Mouse (Mus musculus) left cerebral cortex, postnatal 10 days (tissue): ENCODE measurements around the gene Rnf213. TPM values are rescaled to one million over a fixed set of nuclear protein-coding genes. Genes with fewer than 3 reads are reported as not detected.

ENCODE experiments used
- DNase-seq, 2 experiments: peaks; one replicate each; pipeline ENCODE4 v3.0.0; 2021 to 2022; ENCODE audit warnings: low spot score in 2 of 2, mixed read lengths in 1 of 2; ENCODE audit errors: extremely low spot score in 1 of 2
- intact Hi-C: fragments of 180-260 bp; cut with DNase I; formaldehyde crosslinking; loops from one replicate; pipeline ENCODE4 v1.15.1; 2025
- total RNA-seq, 2 experiments: library from RNA; stranded (reverse); gene quantifications; 2 replicates each; pipeline ENCODE4 v1.2.3; 2021

Gene Rnf213
- total RNA-seq: 1 to 10 TPM; 2.2 to 3.2 TPM

DNA sequence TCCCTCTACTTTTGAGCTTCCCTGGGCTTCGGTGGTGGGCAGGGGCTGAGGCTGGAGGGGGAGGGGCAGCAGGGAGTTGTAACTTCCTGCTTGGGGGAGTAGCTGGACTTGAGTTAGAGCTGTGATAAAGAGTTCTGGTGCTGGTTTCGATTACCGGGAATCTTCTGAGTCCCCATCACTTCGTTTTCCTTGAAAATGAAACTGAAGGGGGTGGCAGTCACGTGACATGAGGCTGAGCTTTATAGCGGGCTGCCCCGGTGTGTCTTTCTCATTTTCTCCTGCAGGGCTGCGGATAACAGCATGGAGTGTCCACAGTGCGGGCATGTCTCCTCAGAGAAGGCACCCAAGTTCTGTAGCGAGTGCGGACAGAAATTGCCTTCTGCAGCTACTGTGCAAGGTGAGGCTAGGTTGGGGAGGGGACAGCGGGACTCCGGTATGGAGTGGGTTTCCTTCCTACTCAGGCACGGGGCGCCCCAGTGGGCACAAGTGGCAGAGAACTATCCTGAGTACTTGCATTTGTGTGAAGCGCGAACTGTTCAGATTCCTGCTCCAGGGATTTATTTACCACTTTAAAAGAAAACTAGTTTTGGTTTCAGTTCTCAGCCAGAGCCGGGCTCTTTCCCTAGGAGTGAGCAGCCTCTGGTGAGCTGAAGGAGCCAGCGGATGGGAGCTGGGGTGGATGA is at the start of gene Rnf213:
Gene Rnf213 (plus strand): TSS at position 301 of the 683 bp plus-strand sequence.
- intact Hi-C loops: no loop called here
- peak in 1 of 2 experiments; percentile 64 for DNase-seq

- DNase-seq: no peak
- intact Hi-C loops: loop anchor here (10.0 kb wide), 1 partner anchor 561 kb away; no protein-coding TSS in a partner anchor
Measured at GRCm38 (mm10) chr11:119344178-119344577, 48.7 kb upstream of the Rnf213 start.

- DNase-seq: no peak
- intact Hi-C loops: loop anchor here (10.0 kb wide), 1 partner anchor 560 kb away; no protein-coding TSS in a partner anchor
Measured at GRCm38 (mm10) chr11:119344865-119345264, 48.0 kb upstream of the Rnf213 start.

DNA sequence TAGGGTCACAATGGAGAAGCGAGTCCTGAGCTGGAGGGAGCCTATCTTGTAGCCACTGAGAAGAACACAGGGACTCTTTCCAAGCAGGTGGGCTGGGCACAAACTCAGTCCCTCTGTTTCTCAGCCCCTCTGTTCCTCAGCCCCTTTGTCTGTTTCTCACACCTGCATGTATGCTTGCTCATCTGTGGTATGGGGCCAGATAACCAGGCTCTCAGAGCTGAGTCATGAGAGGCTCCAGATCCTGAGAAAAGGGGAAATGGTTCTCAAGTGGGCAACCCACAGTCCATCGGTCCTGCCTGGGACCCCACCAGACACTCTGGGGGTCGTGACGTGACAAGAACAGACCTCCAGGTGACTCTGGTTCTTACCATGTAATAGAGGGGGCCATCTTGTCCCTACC is 45.8 kb upstream of the Rnf213 start:
- intact Hi-C loops: loop anchor here (10.0 kb wide), 1 partner anchor 558 kb away; no protein-coding TSS in a partner anchor
- DNase-seq: no peak

GRCm38 (mm10) chr11:119352113-119352512 is 40.8 kb upstream of the Rnf213 start:
- intact Hi-C loops: no loop called here
- no peak for DNase-seq

GRCm38 (mm10) chr11:119353946-119354345 is 39.0 kb upstream of the Rnf213 start:
- intact Hi-C loops: no loop called here
- DNase-seq: no peak

DNA sequence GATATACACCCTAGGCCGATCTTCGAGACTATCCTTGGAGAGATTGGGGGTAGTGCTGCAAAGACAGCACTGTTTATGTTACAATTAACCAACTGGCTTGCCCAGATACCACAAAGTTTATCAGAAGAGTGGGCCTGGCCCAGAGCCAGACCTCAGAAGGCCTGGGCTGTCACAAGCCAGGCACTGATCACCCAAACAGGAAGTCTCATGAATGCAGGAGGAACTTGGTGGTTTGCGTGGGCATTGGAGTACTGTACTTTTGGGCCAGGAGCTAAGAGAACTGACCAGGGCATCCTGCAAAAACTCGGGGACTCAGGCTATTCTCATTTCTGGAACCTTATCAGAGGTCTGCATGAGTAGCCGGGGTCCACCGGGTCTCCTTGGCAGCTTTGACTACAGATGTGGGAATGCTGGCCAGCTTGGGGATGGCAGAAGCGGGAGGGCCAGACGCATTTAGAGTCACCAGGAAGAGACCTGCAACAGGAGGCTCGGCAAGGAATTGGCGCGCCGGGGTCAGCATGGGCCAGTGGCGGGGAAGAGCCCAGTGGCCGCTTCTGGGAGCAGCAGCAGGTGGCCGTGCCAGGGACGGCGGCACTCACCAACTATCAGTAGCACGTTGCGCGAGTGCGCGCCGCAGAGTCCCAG is 38.0 kb upstream of the Rnf213 start:
- DNase-seq: peak; percentile 17 to 65
- intact Hi-C loops: no loop called here

- intact Hi-C loops: no loop called here
- DNase-seq: peak; percentile 64 to 94
Measured at GRCm38 (mm10) chr11:119355443-119356385, 37.2 kb upstream of the Rnf213 start, which contains the start of the genes Sgsh and Slc26a11. Gene Sgsh, minus strand, starts transcription at chr11:119355536. Gene Slc26a11, plus strand, starts transcription at chr11:119355557.

DNA sequence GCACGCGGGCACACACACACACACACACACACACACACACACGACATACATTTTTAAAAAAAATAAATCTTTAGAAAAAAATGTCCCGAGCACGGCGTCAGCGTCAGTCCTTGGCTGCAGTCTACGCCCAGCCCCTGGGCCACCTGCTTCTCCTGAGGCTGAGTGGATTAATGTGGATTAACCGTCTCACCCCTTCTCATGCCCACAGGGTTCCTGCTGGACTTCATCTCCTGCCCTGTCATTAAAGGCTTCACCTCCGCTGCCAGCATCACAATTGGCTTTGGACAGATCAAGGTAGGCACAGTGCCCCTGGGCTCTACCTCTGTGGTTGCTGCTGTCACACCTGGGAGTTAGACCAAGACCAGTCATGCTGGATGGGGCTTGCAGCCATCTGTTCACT is 33.8 kb upstream of the Rnf213 start:
- intact Hi-C loops: no loop called here
- no peak for DNase-seq

DNA sequence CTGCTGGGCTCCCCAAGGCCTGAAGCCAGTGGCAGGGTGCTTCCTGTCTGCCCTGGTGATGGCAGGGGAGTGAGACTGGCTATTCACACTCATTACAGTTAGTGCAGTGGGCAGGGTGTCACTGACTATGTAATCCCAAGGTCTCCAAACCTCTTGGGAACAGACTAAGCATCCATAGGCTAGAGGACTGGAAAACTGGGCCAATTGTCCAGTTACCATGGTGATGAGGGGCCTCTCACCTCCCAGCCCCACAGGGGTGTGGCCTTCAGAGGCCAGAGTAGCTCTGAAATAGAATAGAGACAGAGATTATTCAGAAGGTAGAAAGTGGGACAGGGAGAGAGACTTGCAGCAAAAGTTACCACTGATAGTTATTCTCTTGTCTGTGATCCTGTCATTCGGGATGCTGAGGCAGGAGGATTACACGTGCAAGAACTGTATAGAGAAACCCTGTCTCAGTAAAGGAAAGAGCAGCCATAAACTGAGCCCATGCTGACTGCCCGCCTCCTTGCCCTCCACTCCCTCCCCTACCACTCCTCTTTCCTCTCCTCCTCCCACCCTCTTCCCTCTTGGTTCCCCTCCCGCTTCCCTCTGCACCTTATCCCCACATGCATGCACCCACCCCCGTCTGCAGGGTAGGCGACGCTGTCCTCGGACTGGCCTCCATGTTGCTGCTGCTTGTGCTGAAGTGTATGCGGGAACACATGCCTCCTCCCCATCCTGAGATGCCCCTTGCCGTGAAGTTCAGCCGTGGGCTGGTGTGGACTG is 29.9 kb upstream of the Rnf213 start:
- no peak for DNase-seq
- intact Hi-C loops: no loop called here

DNA sequence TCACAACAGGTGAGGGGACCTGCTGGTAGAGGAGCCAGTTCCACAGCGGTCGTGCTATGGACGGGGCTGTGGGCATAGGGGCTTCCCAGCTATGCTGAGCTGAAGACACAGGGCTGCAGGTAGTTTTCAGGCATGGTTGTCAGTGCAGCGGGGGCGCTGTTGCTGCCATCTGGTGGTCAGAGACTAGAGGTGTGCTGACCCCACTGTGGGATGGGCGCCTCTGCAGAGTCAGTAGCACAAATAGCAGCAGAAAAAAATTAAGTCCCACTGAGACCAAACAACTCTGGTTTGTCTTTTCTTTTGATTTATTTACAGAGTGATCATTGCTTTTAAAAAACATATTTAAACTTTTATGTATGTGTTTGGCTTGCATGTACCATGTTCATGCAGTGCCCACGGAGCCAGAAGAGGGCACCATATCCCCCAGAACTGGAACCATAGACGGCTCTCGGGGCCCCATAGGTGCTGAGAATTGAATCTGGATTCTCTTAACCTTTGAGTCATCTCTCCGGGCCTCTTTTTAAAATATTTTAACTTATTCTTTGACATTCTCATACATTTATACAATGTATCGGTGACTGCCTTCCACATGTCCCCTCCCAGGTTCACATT is 29.3 kb upstream of the Rnf213 start:
- peak; percentile 60 to 74 for DNase-seq
- intact Hi-C loops: no loop called here

DNA sequence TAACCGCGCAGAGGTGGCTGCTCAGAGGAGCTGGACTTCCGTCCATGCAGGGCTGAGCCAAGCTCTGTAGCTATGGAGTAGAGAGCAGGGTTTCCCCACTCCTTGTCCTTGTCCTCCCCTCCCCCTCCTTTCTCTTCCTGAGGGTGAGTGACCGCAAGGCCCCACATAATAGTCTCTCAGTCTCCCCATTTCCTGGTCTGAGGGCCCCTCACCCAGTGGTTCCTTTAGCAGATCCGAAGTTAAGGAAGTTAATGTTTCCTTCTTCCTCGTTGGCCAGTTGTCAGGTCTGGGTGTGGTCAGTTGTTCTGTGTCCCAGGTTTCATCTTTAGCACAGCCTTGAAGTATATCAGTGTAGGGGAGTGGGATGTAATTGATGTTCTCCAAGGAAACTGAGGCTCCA is 17.5 kb upstream of the Rnf213 start:
- no peak for DNase-seq
- intact Hi-C loops: no loop called here

GRCm38 (mm10) chr11:119377326-119377725 is 15.6 kb upstream of the Rnf213 start:
- intact Hi-C loops: no loop called here
- no peak for DNase-seq

- intact Hi-C loops: no loop called here
- no peak for DNase-seq
Measured at GRCm38 (mm10) chr11:119378551-119378950, 14.3 kb upstream of the Rnf213 start.

- intact Hi-C loops: no loop called here
- no peak for DNase-seq
Measured at GRCm38 (mm10) chr11:119381631-119382337, 11.1 kb upstream of the Rnf213 start.

GRCm38 (mm10) chr11:119382338-119382850 is 10.5 kb upstream of the Rnf213 start:
- DNase-seq: no peak

GRCm38 (mm10) chr11:119384904-119385303 is 8.0 kb upstream of the Rnf213 start:
- intact Hi-C loops: no loop called here
- DNase-seq: no peak

More at GRCm38 (mm10) chr11:119382338-119382850, 10.5 kb upstream of the Rnf213 start:
- intact Hi-C loops: no loop called here
